Mouse (Mus musculus) limb, embryonic 10.5 days (tissue): ENCODE measurements around the gene Wipf3. TPM values are rescaled to one million over a fixed set of nuclear protein-coding genes. Genes with fewer than 3 reads are reported as not detected.

Source experiments
- DNase-seq: peaks from one replicate; pipeline ENCODE4 v3.0.0-alpha.2; 2017; ENCODE audit warnings: low spot score
- H3K27ac ChIP-seq: fragments of 300-500 bp; sonication (generic); 2 replicates; pipeline ENCODE4 v1.5.1; 2016; ENCODE audit warnings: mild to moderate bottlenecking
- H3K27me3 ChIP-seq: fragments of 300-500 bp; sonication (generic); 2 replicates; pipeline ENCODE4 v1.6.1; 2016; ENCODE audit warnings: low read depth, mild to moderate bottlenecking; ENCODE audit not compliant: poor library complexity, severe bottlenecking
- H3K36me3 ChIP-seq: fragments of 300-500 bp; sonication (generic); 2 replicates; pipeline ENCODE4 v1.6.1; 2016; ENCODE audit warnings: mild to moderate bottlenecking, moderate library complexity
- H3K4me1 ChIP-seq: fragments of 300-500 bp; sonication (generic); 2 replicates; pipeline ENCODE4 v1.6.1; 2016
- H3K4me3 ChIP-seq: fragments of 300-500 bp; sonication (generic); 2 replicates; pipeline ENCODE4 v1.5.1; 2016; ENCODE audit warnings: mild to moderate bottlenecking, moderate library complexity
- H3K9me3 ChIP-seq: fragments of 300-500 bp; sonication (generic); replicated peaks from 2 replicates; pipeline ENCODE4 v1.6.1; 2016; ENCODE audit warnings: mild to moderate bottlenecking
- WGBS: fragments of 180-500 bp; shearing (Covaris S2); methylation state at CpG from one replicate; pipeline ENCODE4 v1.1.7; 2016; 5-methylcytosine and 5-hydroxymethylcytosine counted together
- polyA plus RNA-seq: library from polyadenylated mRNA; unstranded; fragments of >200 nt; fragmentation: Nextera tagmentation; extraction: Ambion mirVana; gene quantifications from 2 replicates; pipeline ENCODE4 v1.2.1, GENCODE M21; 2016

Gene Wipf3
- 0.68 and 1.0 TPM in 2 replicates for polyA plus RNA-seq

DNA sequence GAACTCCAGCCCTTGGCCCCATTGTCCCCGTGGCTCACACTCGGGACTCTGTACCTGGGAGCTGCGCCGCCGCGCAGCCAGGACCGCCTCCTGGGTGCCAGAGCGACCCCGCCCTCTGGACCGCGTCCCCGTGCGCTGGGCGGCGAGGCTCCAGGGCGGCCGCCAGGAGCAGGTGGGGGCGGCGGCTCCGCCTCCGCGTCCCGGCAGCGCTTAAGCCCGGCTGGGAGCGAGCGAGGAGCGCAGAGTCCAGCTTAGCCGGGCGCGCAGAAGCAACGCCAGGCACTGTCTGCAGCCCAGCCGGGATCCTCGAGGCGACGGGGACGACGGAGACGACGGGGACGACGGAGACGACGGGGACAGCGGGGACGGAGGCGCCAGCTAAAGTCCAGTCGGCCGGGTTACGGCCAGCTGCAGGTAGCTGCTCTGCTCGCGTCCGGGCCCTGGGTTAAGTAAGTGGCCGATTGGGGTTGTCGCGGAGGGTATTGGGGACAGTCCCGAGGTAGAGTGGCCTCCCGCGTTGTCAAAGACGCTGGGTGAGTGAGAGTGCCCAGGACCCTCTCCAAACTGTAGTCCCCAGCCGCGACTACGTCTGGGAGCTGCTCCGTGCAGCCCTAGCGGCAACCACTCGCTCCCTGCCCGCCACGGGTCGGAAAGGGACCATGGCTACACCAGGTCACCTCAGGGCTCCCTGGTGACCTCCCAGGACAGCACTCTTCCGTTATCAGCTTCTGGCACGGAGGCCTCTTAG is at the start of gene Wipf3:
Gene Wipf3, plus strand, starts transcription at position 157 of the 748 bp plus-strand sequence.
- Histone ChIP-seq H3K27ac (peak within 1 kb of the TSS; percentile 72), H3K9me3 (no peaks in the 10 kb centered on the region), H3K4me3 (peak within 1 kb of the TSS; percentile 68), H3K4me1 (peaks cover 19% of the 10 kb centered on the region), H3K36me3 (no peaks in the 10 kb centered on the region), H3K27me3 (peaks cover 73% of the 10 kb centered on the region)
- DNase-seq = peak; percentile 71
- under 1% methylated on average over 70 of the region's 71 CpGs for WGBS

DNA sequence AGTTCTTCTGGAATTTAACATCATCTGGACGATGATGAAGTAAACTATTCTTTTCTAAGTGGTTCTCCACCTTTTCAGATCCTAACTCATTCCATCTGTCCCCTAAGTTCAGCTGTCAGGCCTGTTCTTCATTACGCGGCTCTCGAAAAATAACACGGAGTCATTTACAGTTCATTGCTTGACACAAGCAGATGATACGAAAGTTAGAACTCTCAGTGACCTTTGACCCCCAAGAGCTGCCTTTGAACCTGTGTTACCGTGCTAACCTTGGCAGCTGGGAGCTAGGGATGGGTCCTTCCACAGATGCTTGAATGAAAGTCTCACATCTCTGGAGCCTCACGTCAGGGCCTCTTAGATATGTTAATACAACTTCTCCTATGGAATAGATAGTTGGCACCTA is 46.8 kb upstream of the Wipf3 start:
- Histone ChIP-seq H3K4me1 (peaks cover 42% of the 10 kb centered on the region), H3K27me3 (no peaks in the 10 kb centered on the region), H3K9me3 (no peaks in the 10 kb centered on the region), H3K4me3 (no peak overlapping the region), H3K27ac (no peak overlapping the region), H3K36me3 (no peaks in the 10 kb centered on the region)
- 16% methylated on average over 8 of the region's 8 CpGs for WGBS
- peak; percentile 68 for DNase-seq

DNA sequence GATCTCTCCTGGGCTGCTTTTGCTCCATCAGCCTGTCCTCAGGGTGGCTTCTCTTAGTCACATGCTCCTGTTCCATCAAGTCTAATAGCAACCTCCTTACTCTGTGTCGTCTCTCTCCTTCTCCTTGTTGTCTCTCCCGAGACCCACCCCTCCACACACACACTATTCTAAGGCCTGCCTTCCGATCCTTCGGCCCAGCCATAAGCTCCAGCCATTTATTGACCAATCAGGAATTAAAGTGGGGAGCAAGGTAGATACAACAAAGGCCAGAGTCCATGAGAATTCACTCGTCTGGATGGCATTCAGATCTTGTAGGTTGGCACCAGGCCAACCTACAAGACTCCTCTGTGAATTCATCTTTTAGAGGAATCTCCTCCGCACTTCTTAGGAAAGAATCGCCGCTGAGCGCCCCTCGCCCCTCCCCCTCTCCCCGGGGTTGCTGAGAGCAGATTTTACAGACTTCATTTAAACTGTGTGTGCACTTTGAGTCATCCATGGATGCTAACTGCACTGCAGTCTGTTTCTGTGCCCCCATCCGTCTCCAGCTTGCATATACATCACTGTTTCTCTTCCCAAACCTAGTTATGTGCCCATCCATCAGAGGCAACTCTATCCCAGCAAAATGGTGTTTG is 45.4 kb upstream of the Wipf3 start:
- DNase-seq = peak; percentile 35
- H3K27ac ChIP-seq = no peak overlapping the region
- no peaks in the 10 kb centered on the region for H3K27me3 ChIP-seq
- 73% methylated on average over 12 of the region's 12 CpGs for WGBS
- H3K4me1 ChIP-seq = peaks cover 56% of the 10 kb centered on the region
- H3K9me3 ChIP-seq = no peaks in the 10 kb centered on the region
- no peaks in the 10 kb centered on the region for H3K36me3 ChIP-seq
- no peak overlapping the region for H3K4me3 ChIP-seq

DNA sequence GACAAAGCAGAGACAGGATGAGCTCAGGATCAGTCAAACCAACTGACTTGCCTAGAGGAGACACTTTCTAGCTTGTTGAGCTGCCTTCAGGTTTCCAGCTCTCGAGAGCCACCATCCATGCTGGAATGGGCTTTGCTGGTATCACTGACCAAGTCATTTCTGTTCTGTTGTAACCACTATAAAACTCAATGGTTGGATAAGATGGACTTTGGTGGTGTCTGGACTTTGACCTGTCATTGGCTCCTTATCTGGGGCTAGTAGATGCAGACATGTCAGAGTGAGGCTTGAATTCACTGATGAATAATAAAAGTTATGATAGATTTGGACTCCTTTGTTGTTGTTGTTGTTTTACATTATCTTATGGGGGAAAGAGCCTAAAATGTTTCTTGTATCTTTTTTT is 44.6 kb upstream of the Wipf3 start:
- Histone ChIP-seq H3K4me1 (peaks cover 61% of the 10 kb centered on the region), H3K27ac (no peak overlapping the region), H3K36me3 (no peaks in the 10 kb centered on the region), H3K9me3 (no peaks in the 10 kb centered on the region), H3K4me3 (no peak overlapping the region), H3K27me3 (no peaks in the 10 kb centered on the region)
- WGBS = 94% methylated on average over 1 of the region's 1 CpGs
- peak; percentile 27 for DNase-seq

DNA sequence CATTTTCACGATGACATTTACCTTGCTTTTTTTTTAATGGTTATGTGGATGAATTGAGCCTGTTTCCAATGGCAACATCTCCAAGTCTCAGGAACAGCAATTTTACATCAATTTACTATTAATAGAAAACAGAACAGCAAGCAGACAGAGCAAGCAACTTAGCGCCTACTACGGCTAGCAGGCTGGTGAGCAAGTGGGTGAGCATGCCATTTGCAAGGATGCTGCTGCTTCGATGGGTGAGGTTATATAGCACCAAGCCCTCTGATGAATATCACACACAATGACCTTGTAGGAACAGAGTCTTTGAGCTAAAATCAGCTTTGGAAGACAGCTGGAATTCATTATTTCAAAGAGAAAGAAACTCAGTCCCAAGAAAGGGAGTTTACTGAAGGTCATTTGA is 43.0 kb upstream of the Wipf3 start:
- Histone ChIP-seq H3K36me3 (no peaks in the 10 kb centered on the region), H3K27ac (peak overlapping the region; percentile 77; the same call in 1 of the 2 replicates), H3K27me3 (0 out of 2 replicates have a peak, but pooled peaks cover 4% of the 10 kb centered on the region), H3K4me1 (peaks cover 61% of the 10 kb centered on the region), H3K9me3 (no peaks in the 10 kb centered on the region), H3K4me3 (no peak overlapping the region)
- 56% methylated on average over 4 of the region's 4 CpGs for WGBS
- no peak for DNase-seq

DNA sequence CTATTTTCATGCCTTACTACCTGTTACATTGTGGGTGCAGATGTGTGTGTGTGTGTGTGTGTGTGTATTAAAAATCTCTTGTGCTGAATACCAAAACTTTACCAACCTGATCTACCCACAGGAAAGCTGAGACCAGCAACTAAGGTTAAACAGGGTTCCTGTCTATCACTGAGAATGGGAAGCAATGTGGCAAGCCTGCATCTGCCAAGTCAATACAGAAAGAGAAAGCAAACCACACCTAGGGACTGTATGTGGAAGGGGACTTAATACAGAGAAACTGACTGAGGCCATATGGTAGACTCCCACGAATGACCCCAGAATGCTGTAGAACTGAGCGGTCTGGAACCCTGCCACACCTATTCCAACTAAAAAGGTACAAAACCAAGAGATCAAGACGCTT is 42.4 kb upstream of the Wipf3 start:
- H3K27me3 ChIP-seq = 0 out of 2 replicates have a peak, but pooled peaks cover 4% of the 10 kb centered on the region
- WGBS = 91% methylated on average over 3 of the region's 3 CpGs
- DNase-seq = no peak
- peaks cover 60% of the 10 kb centered on the region for H3K4me1 ChIP-seq
- no peaks in the 10 kb centered on the region for H3K36me3 ChIP-seq
- H3K27ac ChIP-seq = peak overlapping the region; percentile 77
- no peaks in the 10 kb centered on the region for H3K9me3 ChIP-seq
- no peak overlapping the region for H3K4me3 ChIP-seq

DNA sequence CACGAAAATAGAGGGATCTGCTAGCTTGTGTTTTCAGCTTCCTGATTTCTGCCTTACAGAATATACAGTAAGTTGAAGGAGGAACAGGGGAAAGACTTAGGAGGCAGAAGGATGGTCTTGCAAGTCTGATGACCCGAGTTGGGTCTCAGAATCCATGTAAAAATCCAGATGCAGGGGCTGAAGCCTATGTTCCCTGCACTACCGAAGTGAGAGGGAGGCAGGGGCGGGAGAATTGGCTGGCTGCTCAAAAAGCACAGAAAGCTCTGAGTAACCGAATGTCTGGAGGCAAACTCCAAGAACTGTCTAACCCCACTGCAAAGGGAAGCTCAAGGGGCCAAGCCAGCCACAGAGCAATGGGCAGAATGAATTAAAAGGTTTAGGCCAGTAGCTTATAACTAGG is 41.7 kb upstream of the Wipf3 start:
- no peak for DNase-seq
- Histone ChIP-seq H3K27me3 (peaks cover 11% of the 10 kb centered on the region; the same call in 1 of the 2 replicates), H3K9me3 (no peaks in the 10 kb centered on the region), H3K27ac (peak overlapping the region; percentile 77), H3K36me3 (no peaks in the 10 kb centered on the region), H3K4me3 (no peak overlapping the region), H3K4me1 (peaks cover 53% of the 10 kb centered on the region)
- 85% methylated on average over 5 of the region's 5 CpGs for WGBS

DNA sequence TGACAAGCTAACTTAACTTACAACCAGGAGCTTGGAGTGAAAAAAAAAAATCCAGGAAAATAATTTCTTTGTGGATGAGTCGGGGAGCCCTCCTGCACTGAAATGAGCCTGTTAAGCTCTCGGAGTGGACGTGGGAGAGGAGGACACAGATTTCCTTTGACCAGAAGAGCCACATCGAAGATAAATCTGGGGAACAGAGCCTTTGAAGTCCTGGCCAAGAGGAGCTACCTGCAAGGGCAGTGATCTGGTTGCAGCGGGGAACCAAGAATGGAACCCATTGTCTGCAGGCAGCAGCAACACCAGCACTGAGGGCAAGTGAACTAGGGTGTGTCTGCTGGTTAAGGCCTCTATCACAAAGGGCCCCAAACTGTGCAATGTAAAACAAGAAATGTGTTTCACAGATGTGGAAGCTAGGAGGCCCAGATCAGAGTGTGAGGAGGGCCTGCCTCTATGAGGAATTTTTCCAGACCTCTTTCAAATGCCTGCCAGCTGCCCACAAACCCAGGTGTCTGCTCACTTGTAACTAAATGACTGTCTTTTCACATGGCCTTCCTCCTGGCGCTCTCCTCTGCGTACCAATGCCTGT is 40.6 kb upstream of the Wipf3 start:
- Histone ChIP-seq H3K4me3 (no peak overlapping the region), H3K27me3 (peaks cover 18% of the 10 kb centered on the region; the same call in 1 of the 2 replicates), H3K27ac (peak overlapping the region; percentile 77), H3K36me3 (no peaks in the 10 kb centered on the region), H3K9me3 (no peaks in the 10 kb centered on the region), H3K4me1 (peaks cover 45% of the 10 kb centered on the region)
- no peak for DNase-seq
- WGBS = 73% methylated on average over 7 of the region's 7 CpGs

DNA sequence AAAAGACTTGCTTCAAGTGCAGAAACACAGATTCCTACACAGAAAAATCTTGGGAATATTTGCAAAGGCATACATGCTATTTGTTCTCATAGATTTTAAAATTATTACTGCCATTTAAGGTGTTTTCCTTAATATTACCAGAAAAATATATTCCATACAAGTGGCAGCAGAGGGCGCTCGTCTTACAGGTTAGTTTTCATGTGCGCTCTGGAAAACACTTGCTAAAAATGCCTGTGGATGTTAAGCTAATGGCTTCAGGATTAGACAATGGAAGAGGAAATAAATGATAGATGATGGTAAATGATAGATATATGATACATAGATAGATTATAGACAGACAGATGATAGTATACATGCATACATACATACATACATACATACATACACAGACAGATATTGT is 37.6 kb upstream of the Wipf3 start:
- Histone ChIP-seq H3K27me3 (peaks cover 18% of the 10 kb centered on the region; the same call in 1 of the 2 replicates), H3K4me1 (peaks cover 34% of the 10 kb centered on the region), H3K4me3 (no peak overlapping the region), H3K9me3 (no peaks in the 10 kb centered on the region), H3K27ac (no peak overlapping the region), H3K36me3 (no peaks in the 10 kb centered on the region)
- 5% methylated on average over 3 of the region's 3 CpGs for WGBS
- DNase-seq = peak; percentile 61

DNA sequence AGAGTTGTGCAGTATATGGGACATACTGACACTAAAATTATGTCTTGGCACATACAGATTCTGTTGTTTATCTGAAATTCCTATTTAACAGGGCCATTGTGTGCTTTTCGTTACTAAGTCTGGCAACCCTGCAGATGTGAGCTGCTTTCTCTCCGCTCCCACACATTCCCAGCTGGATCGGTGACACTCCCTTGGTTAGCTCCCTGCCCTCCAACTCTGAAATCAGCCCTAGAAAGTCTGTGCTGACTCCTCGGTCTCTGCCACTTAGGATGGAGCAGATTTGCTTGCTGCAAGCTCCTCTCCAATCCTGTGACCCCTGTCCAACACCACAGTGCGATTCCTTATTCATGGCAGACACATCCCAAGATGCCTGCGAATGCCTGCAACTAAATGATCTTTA is 35.5 kb upstream of the Wipf3 start:
- Histone ChIP-seq H3K36me3 (no peaks in the 10 kb centered on the region), H3K9me3 (no peaks in the 10 kb centered on the region), H3K4me1 (peaks cover 15% of the 10 kb centered on the region), H3K27me3 (peaks cover 18% of the 10 kb centered on the region; the same call in 1 of the 2 replicates), H3K4me3 (no peak overlapping the region), H3K27ac (no peak overlapping the region)
- DNase-seq = peak; percentile 19
- WGBS = 88% methylated on average over 6 of the region's 6 CpGs

DNA sequence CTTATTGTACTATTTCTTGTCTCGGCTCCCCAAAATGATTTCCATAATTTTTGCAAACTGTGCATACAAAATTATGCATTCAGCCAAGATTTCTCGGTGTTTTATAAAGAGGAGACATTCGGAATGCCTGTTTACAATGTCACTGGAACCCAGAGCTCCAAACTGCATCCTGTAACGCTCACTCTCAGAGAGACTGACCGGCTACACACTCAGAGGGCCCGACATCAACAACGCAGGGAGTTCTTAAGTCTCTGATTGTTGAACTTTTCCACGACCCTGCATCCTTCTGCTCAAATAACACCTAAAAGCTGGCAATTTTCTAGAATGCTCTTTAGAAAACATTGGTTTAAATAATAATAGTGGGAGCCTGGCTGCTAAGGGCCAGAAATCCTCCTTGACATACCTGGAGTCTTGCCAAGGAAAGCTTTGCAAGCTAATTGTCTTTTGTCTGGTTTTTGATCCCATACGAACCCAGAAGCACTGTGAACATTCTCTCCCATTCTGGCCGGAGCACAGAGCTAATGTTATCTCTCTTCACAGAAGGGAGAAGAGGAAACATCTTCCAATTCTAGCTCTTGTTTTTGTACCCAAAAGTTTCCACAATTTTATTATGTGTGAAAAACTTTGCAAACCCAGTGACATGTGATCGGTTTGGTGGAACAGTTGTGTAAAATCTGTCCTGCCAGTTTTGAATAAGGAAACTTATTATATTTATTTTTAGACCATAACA is 30.0 kb upstream of the Wipf3 start:
- DNase-seq = no peak
- WGBS = 82% methylated on average over 11 of the region's 11 CpGs

DNA sequence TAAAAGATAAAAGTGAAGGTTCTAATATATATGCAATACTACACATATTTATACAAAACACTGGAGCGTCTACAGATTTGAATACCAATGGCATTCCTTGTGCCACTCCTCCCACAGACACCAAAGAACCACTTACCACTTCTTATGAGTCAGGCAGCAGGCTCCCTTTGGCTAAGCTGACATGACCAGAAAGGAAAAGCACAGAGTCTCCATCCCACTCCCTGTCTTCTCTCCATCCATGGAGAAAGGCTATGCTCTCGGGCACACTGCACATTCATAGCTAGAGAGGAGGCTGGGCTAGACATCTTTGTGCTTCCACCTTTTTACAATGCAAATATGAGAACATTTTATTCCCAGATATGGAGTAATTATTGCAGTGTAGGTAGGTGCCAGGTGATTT is 27.9 kb upstream of the Wipf3 start:
- DNase-seq = no peak
- no peaks in the 10 kb centered on the region for H3K27me3 ChIP-seq
- no peak overlapping the region for H3K27ac ChIP-seq
- H3K4me3 ChIP-seq = no peak overlapping the region
- no peaks in the 10 kb centered on the region for H3K9me3 ChIP-seq
- H3K36me3 ChIP-seq = no peaks in the 10 kb centered on the region
- WGBS = 92% methylated on average over 2 of the region's 2 CpGs
- 0 out of 2 replicates have a peak, but pooled peaks cover 4% of the 10 kb centered on the region for H3K4me1 ChIP-seq

More for the DNA sequence above, 30.0 kb upstream of the Wipf3 start:
- peaks cover 8% of the 10 kb centered on the region; the same call in 1 of the 2 replicates for H3K4me1 ChIP-seq
- no peaks in the 10 kb centered on the region for H3K36me3 ChIP-seq
- no peaks in the 10 kb centered on the region for H3K9me3 ChIP-seq
- no peaks in the 10 kb centered on the region for H3K27me3 ChIP-seq
- H3K4me3 ChIP-seq = no peak overlapping the region
- H3K27ac ChIP-seq = no peak overlapping the region
